Mouse (Mus musculus) heart, postnatal 0 days (tissue): Measurements from ENCODE around the gene Slc35b4.

Experiments
- CTCF ChIP-seq: IDR thresholded peaks from 2 replicates; pipeline ENCODE4 v1.5.1; 2016; ENCODE audit warnings: antibody characterized with exemption, control low read depth, low read depth
- EP300 ChIP-seq: IDR thresholded peaks from 2 replicates; pipeline ENCODE4 v1.6.1; 2016; ENCODE audit warnings: antibody characterized with exemption, low read depth

DNA sequence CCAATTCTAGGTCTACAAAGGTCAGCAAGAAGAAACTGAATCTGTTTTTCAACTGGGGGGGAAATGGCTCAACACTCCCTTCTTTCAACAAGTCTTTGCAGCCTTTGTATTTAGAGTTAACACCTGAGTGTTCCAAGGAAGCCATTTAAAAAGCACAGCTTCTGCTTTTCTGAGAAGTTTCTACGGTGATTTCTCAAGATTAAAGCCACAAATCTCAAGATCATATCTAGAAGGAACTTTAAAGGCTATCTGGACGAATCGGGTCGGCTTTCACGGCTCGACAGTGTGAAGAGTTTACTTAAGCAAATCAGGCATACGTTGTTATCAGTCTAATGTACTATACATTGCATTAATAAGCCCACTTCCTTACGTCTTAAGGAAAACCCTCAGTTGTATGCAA, 2.2 kb downstream of the Slc35b4 start:
- no peak for TF ChIP-seq CTCF
- TF ChIP-seq EP300 = no peak
